Mouse (Mus musculus) thymus, postnatal 10 days (tissue): ENCODE results near the gene Sh2b1.
"Not testable (repeated sequence)": the region's sequence is repeated elsewhere in the genome, so short reads cannot be mapped to it uniquely, and the experiment has no call there.

Experiments used
- DNase-seq, 2 experiments: peaks; one replicate each; pipeline ENCODE4 v3.0.0; 2021; ENCODE audit warnings: low spot score in 2 of 2

Sh2b1 gene

GRCm38 (mm10) chr7:126474993-126475581 lies at the start of gene Sh2b1:
Gene Sh2b1, minus strand, starts transcription at chr7:126475424.
- DNase-seq, result peak; percentile 89

- no peak for DNase-seq
These were observed 48.1 kb upstream of the Sh2b1 start for GRCm38 (mm10) chr7:126523316-126523715.

- DNase-seq, result no peak
These were observed 44.3 kb upstream of the Sh2b1 start for GRCm38 (mm10) chr7:126519513-126519912.

GRCm38 (mm10) chr7:126518261-126518941 lies 43.2 kb upstream of the Sh2b1 start:
- no peak for DNase-seq

GRCm38 (mm10) chr7:126511287-126511686 lies 36.1 kb upstream of the Sh2b1 start:
- no peak for DNase-seq

- no peak for DNase-seq
These were observed 32.0 kb upstream of the Sh2b1 start for GRCm38 (mm10) chr7:126507126-126507778.

- DNase-seq, result no peak
These were observed 29.7 kb upstream of the Sh2b1 start for GRCm38 (mm10) chr7:126504913-126505312.

GRCm38 (mm10) chr7:126503273-126503878 lies 28.2 kb upstream of the Sh2b1 start, which contains the start of gene Atxn2l:
Gene Atxn2l, minus strand, starts transcription at chr7:126503437.
- DNase-seq, result peak; percentile 99

GRCm38 (mm10) chr7:126502751-126503150 lies 27.5 kb upstream of the Sh2b1 start:
- DNase-seq, result no peak

- DNase-seq, result peak; percentile 92 to 94
These were observed 27.0 kb upstream of the Sh2b1 start for GRCm38 (mm10) chr7:126502023-126502741.

- DNase-seq, result no peak
These were observed 26.4 kb upstream of the Sh2b1 start for GRCm38 (mm10) chr7:126501684-126502022.

GRCm38 (mm10) chr7:126499416-126499815 lies 24.2 kb upstream of the Sh2b1 start:
- DNase-seq, result no peak

- no peak for DNase-seq
These were observed 22.7 kb upstream of the Sh2b1 start for GRCm38 (mm10) chr7:126497966-126498365.

GRCm38 (mm10) chr7:126496475-126496874 lies 21.3 kb upstream of the Sh2b1 start:
- DNase-seq, result no peak

- DNase-seq, result no peak
These were observed 18.9 kb upstream of the Sh2b1 start for GRCm38 (mm10) chr7:126494120-126494519.

- no peak for DNase-seq
These were observed 16.7 kb upstream of the Sh2b1 start for GRCm38 (mm10) chr7:126491973-126492372.

GRCm38 (mm10) chr7:126491005-126491404 lies 15.8 kb upstream of the Sh2b1 start:
- DNase-seq, result no peak

GRCm38 (mm10) chr7:126487617-126488385 lies 12.6 kb upstream of the Sh2b1 start:
- not testable (repeated sequence) for DNase-seq

- DNase-seq, result peak; percentile 91 to 92
These were observed 11.8 kb upstream of the Sh2b1 start, which contains the start of gene Tufm for GRCm38 (mm10) chr7:126487052-126487483. Gene Tufm, plus strand, starts transcription at chr7:126487361.

- DNase-seq, result no peak
These were observed 7.2 kb upstream of the Sh2b1 start for GRCm38 (mm10) chr7:126482392-126482871.

- DNase-seq, result no peak
These were observed 6.5 kb upstream of the Sh2b1 start for GRCm38 (mm10) chr7:126481699-126482098.
